Mouse (Mus musculus): ENCODE results near the gene Nrde2. TPM values are rescaled to one million over a fixed set of nuclear protein-coding genes. Genes with fewer than 3 reads are reported as not detected.
A peak's percentile ranks its signal among the peaks of the same experiment; 100 is the strongest.
"Not testable (repeated sequence)": the region's sequence is repeated elsewhere in the genome, so short reads cannot be mapped to it uniquely, and the experiment has no call there.

Nrde2 gene
- total RNA-seq (2021) = 10 to 100 TPM; 10.4 to 11.5 TPM

GRCm38 (mm10) chr12:100159261-100159975 is at the start of gene Nrde2:
Gene Nrde2, minus strand, starts transcription at chr12:100159653.
- intact Hi-C loops (cut with DNase I) = loop anchor here (5.0 to 10.0 kb wide), 3 partner anchors 38 to 765 kb away; partner anchors contain the start of genes Calm1 and Rps6ka5
- peak; percentile 86 to 91 for DNase-seq

GRCm38 (mm10) chr12:100206926-100207325 is 47.5 kb upstream of the Nrde2 start:
- intact Hi-C loops (cut with DNase I) = no loop called here
- no peak for DNase-seq

DNA sequence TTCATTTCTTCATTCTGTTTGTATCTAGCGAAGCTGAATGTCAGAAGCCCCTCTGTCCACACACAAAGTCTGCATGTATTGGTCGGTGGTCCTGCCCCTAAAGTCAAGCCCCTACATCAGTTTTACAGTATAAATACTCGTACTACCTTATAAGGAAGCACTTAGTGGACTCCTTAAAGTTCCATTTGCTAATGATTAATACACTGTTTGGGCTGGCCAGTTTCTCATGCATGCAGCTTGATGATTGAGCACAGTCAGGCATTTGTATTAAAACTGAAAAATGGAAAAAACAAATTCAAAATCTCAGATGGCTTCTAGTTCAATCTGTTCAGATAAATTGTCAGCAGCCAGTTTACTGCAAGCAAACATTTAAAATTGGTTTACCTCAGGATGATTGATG is 47.1 kb upstream of the Nrde2 start:
- intact Hi-C loops (cut with DNase I) = no loop called here
- no peak for DNase-seq

DNA sequence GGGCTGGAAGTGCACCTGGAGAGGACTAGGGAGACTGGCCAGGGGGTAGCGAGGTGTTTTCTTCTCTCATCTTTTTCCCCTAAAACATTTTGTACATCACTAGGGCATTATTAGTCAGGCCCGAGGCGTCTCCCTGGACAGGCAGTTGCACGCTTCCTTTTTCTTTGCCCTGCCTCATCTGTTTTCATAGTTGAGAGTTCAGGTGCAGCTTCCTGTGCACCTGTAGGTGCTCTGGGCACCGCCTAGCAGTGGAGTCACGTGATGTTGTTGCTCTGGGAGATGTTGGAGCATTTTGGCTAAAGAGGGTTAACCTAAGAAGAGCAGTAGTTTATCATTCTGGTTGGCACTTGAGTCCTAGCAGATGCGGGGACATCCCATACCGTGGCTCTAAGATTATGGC is 45.7 kb upstream of the Nrde2 start:
- DNase-seq = no peak
- intact Hi-C loops (cut with DNase I) = no loop called here

DNA sequence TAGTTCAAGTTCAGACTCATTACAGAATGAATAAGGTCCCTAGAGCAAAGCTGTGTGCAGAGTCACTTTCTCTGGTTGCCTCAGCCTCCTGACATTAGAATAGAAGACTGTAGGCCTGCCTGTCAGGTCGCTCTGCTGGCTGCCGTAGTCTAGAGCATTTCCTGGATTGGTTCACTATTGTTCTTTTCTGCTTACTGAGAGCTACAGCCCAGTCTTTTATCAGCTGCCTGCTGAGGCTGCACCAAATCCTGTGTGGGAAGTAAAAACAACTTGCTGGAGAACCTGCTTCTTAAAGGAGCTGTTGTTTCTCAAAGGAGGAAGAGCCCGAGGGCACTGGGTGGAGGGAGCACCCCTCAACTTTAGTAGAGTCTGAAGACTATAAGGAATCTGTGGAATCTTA is 44.3 kb upstream of the Nrde2 start:
- DNase-seq = no peak
- intact Hi-C loops (cut with DNase I) = loop anchor here (2.0 to 5.0 kb wide), 5 partner anchors 73 to 319 kb away; partner anchors contain the start of gene Ttc7b

GRCm38 (mm10) chr12:100201838-100202237 is 42.4 kb upstream of the Nrde2 start:
- intact Hi-C loops (cut with DNase I) = loop anchor here (1.0 to 5.0 kb wide), 6 partner anchors 75 to 320 kb away; partner anchors contain the start of gene Ttc7b
- peak; percentile 92 to 93 for DNase-seq

DNA sequence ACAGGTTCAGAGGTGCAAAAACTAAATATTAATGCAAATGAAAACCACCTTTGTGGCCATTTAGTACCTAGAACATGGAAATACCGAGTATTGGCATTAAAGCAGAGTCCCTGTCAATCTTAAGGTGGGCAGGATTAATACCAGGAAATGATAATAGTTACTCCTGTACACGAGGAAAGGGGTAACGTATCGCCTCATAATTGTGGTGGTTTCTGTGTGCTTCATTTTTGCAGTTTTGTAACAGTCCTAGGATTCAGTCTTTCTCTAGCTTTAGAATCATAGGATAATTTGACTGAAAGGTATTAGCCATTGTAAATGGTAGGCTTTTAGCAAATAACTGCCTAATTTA is 41.9 kb upstream of the Nrde2 start:
- intact Hi-C loops (cut with DNase I) = loop anchor here (5.0 kb wide), 2 partner anchors 96 to 321 kb away; partner anchors contain the start of gene Ttc7b
- DNase-seq = no peak

- peak in 1 of 2 experiments; percentile 25 for DNase-seq
- intact Hi-C loops (cut with DNase I) = loop anchor here (5.0 kb wide), 2 partner anchors 96 to 321 kb away; partner anchors contain the start of gene Ttc7b
Measured at GRCm38 (mm10) chr12:100200645-100201362, 41.4 kb upstream of the Nrde2 start.

- peak; percentile 70 to 84 for DNase-seq
Measured at GRCm38 (mm10) chr12:100199891-100200644, 40.6 kb upstream of the Nrde2 start.

DNA sequence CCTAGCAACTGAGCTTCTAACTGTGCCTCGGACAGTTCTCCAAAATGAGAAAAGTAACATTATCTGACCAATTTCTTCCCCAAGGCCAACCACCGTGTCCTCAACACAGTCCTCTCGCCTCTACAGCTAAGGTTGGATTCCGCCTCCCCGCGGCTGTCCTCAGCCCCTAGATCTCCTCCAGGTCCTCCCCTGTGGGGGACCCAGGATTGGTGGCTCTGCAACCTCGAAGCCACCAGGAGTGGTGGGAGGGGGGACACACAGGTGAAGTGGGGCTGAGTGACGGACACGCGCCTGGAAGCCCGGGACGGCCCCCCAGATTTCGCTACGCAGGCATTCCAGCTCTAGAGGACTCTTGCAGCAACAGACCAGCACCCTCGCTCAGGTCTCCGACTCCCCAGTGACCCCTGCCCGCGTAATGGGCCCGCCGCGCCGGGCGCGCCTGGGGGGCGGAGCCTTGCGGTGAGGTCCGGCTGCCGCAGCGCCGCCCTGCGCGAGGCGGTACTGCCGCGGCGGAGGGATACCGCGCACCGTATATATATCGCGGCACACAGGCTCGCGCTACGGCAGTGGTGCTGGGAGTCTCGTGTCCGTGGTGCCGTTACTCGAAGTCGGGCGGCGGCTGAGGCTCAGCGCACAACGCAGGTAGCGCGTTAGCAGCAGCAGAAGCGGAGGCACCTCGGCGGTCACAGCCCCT is 39.7 kb upstream of the Nrde2 start, which contains the start of gene Calm1:
TSS of gene Calm1 (plus strand) at position 469 of the 694 bp plus-strand sequence.
- DNase-seq = peak; percentile 97
- intact Hi-C loops (cut with DNase I) = loop anchor here (1.0 to 5.0 kb wide), 2 partner anchors 12 to 42 kb away; partner anchors contain the start of gene Nrde2

More at GRCm38 (mm10) chr12:100199891-100200644, 40.6 kb upstream of the Nrde2 start:
- intact Hi-C loops (cut with DNase I) = loop anchor here (1.0 to 5.0 kb wide), 4 partner anchors 13 to 322 kb away; partner anchors contain the start of genes Nrde2 and Ttc7b

DNA sequence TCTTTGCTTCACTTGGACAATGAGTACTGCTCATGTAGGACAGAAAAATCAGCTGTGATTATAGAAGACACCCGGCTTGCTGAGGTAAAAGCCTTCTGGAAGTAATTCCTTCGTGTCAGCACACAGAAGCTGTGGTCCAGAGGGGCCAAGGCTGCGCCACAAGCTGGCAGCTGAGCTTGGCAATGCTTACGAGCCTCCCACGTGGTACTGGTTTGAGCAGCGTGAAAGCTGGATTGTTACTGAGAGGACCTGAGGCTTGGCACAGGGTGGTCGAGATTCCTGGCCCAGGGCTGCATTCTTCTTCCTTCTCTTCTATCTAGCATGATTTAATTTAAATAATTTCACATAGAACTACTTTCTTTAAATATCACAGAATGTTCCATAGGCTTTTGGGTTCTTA is 37.3 kb upstream of the Nrde2 start:
- intact Hi-C loops (cut with DNase I) = loop anchor here (5.0 kb wide), 1 partner anchor 39 kb away; the partner anchor contains the start of gene Nrde2

DNA sequence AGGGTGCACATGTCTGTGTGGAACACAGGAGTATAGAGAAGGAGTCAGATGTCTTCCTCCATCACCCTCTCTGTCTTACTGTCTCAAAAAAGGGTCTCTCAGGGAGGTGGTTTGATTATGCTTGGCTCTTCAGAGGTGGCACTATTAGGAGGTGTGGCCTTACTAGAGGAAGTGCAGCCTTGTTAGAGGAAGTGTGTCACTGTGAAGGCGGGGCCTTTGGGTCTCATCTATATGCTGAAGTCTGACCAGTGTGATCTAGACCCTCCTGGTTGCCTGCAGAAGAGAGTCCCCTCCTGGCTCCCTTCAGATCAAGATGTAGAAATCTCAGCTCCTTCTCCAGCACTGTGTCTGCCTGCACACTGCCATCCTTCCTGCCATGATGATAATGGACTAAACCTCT is 34.7 kb upstream of the Nrde2 start:
- no peak for DNase-seq
- intact Hi-C loops (cut with DNase I) = no loop called here

More for the DNA sequence above, 37.3 kb upstream of the Nrde2 start:
- DNase-seq = no peak

GRCm38 (mm10) chr12:100190802-100191201 is 31.3 kb upstream of the Nrde2 start:
- intact Hi-C loops (cut with DNase I) = no loop called here
- DNase-seq = no peak

- intact Hi-C loops (cut with DNase I) = loop anchor here (1.0 to 2.0 kb wide), 2 partner anchors 11 to 21 kb away; partner anchors contain the start of gene Calm1
- peak in 1 of 2 experiments; percentile 52 for DNase-seq
Measured at GRCm38 (mm10) chr12:100187756-100188430, 28.4 kb upstream of the Nrde2 start.

DNA sequence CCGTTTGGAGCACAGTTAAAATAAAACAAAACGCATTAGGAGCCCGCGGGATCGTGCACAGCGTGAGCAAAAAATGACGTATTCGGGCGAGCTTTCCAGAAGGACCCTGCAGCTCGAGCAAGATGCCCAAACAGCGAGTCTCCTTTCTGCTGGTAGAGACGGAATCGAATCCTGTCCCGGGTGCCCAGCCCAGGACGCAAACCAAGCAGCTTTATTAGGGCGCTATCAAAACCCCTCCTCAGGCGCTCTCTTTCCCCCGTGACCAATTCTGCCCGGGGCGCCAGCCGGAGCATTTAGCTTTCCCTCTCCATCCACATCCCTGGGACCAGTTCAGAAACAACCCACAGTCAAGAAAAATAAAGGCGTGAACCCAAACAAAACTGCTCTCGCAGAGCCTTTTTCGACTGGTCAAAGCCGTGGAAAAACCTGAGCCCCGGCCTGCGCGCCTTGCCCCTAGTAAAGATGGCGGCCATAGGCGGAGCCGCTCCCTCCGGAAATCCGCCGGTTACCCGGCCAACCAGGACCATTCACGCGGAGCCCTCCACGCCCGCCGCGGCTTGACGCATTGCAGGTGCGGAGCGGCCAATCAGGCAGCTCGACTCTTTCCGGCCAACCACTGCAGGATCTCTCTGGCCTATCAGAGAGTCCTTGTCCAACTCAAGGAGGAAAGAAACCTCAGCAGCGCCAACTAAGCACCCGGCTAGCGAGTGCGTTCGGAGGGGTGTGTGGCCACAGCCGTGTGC is 27.7 kb upstream of the Nrde2 start:
- intact Hi-C loops (cut with DNase I) = loop anchor here (1.0 to 2.0 kb wide), 2 partner anchors 12 to 20 kb away; partner anchors contain the start of gene Calm1
- DNase-seq = peak; percentile 97 to 98

- intact Hi-C loops (cut with DNase I) = loop anchor here (2.0 kb wide), 1 partner anchor 20 kb away; no protein-coding TSS in a partner anchor
- no peak for DNase-seq
Measured at GRCm38 (mm10) chr12:100186376-100186775, 26.9 kb upstream of the Nrde2 start.

GRCm38 (mm10) chr12:100185897-100186296 is 26.4 kb upstream of the Nrde2 start:
- DNase-seq = no peak
- intact Hi-C loops (cut with DNase I) = loop anchor here (2.0 kb wide), 1 partner anchor 19 kb away; no protein-coding TSS in a partner anchor

GRCm38 (mm10) chr12:100184976-100185375 is 25.5 kb upstream of the Nrde2 start:
- intact Hi-C loops (cut with DNase I); DNase-seq: not testable (repeated sequence)
